Mouse (Mus musculus) right cerebral cortex, adult 2 months (tissue): Measurements from ENCODE around the gene Olfr549.

Experiments used
- DNase-seq, 2 experiments: peaks; one replicate each; pipeline ENCODE4 v3.0.0; 2021 to 2022; ENCODE audit warnings: low spot score in 2 of 2

Gene Olfr549

DNA sequence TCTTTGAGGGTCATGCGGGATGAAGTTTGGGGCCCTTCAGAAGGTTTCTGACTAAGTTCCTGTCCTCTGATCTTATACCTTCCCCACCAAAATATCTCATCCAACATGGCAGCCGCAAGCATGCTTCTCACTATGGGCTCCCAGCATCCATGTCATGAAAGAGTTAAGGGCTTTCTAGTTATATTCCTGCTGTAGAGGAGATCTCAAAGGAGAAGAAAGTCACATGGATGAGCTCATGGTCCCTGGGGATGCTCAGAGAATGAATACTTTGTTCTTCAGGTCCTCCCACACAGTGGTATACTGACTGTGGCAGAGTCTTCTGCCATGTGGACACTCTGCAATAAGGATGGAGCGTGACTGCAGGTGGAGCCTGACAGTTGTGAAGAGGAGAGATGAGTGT is at the start of gene Olfr549:
Gene Olfr549, plus strand, starts transcription at position 301 of the 400 bp plus-strand sequence.
- DNase-seq = no peak

DNA sequence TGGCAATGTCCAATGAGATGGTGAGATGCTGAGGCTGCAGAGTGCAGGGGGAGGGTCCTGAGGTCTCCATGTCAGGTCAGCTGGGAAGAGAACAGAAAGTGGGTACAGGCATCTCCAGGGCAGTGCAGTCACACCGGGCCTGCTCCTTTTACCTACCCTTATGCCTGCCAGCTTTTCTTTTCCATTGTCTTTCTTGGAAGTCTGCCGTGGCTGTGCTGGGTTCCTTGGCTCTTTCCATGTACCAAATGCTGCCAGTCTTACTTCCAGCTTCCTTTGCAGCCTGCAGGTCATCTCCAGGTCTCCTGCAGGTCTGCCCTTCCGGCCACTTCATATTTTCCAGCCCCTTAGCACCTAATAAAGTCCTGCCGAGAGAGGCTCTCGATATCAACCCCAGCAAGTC is 47.7 kb upstream of the Olfr549 start:
- DNase-seq = no peak

DNA sequence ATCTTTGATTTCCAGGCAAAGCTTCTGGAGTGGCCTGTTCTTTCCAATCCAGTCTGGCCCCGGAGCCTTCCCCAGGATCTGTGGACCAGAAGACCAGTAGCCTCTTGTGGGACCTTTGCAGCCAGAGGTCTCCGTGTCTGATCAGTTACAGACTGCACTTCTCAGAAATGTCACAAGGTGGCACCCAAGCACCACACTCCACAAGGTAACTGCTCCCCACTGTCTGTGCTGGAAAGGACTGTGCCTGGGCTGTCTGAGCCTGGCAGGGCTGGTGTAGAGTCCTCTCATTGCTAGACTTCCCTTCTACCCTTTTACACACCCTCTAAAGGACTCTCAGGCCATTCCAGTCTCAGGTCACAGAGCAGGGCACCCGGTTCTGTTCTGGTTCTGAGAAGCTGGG is 42.8 kb upstream of the Olfr549 start:
- DNase-seq = peak; percentile 83 to 86

DNA sequence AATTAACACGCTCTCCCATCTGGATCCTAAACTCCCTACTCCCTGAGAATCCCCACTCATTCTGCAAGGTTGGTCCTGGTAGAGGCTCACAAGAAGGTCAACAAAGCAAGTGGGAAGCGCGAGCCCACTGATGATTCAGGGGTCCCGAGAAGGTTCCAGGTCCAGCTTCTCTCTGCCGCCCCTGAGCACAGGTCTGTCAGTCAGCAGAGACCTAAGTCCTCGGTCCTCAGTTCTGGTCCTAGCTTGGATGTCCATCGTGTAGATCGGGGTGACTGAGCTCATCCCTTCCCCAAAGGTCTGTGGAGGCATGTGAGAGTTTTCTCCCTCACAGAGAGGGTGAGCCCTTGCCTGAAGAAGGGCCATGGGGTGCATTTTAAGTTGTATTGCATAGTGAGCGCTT is 41.6 kb upstream of the Olfr549 start:
- no peak for DNase-seq

DNA sequence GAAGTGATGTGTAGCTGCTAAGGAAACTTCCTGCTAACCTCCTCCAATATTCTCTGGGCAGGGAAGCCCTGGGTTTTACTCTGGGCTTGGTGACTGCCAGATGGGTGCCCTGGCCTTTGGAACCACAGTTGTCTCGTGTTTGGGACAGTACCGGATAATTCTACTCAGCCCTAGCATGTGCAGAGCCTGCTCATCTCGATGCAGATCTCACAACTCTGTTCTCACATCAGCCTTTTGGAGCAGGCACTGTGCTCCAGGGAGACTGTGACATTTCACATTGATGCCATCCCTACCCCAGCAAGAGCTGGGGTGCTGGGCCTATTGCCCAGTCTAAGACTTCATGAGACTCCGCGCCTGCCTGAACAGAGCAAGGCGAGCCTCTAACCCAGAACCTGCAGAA is 41.0 kb upstream of the Olfr549 start:
- DNase-seq = no peak

DNA sequence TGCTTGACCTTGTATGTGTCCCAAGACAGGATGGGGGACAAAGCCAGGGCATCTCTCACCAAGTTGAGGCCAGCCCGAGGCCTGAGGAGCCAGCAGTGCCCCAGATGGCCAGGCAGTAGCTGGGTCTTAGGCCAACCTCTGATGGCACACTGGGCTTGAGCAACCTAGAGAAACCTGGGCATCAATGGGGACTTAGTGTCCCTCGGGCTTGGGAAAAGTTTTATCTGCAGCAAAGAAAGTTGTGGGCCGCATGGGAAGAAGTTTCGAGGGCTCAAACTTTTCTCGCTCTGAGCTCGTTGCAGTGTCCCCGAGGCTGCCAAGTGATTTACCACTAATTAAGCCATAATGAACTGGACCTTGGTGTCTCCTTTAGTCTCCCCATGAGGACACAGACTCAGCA is 39.9 kb upstream of the Olfr549 start:
- DNase-seq = no peak

DNA sequence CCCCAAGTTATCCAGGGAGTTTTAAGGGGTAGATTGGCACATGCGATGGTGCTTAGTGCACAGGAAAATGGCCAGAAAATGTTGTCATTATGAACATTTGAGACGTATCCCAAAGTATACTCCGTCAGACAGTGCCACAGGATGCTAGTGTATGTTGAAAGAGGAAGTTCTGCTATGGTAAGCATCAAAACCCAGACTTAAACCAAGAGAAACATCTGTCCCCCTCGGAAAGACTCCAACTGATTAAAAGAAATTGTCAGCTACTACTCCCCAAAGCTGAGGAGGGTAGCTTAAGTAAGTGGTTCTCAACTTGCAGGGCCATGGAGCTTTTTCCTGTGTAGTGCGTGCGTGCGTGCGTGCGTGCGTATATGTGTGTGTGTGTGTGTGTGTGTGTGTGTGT is 37.7 kb upstream of the Olfr549 start:
- no peak for DNase-seq

DNA sequence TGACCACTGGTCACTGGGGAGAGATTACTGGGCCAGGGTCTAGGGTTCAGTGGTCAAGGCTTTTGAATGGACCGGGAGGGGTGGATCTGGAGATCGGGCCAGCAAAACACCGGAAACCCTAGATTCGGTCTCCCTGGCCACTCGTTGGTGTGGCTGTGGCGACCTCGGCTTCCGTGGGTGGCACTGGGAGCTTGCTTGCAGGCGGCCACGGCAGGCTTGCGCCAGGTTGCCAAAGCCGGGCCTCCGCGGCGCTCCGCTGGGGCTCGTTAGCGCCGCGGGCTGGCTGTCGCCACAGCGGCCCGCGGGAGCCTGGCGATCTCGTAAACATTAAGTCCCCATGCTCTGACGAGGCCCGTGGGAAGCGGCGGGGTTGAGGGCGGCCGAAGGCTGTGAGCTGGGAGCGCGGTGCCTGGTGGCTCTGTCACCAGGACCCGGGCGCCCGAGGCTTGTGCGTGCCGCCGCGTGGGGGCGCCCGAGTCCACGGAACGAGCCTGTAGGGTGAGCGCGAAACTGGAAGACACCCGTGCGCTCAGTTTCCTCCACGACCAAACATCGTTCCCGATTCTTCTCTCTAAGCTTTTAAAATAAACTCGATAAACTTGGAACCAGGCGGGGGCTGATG is 36.7 kb upstream of the Olfr549 start:
- peak; percentile 86 to 87 for DNase-seq

DNA sequence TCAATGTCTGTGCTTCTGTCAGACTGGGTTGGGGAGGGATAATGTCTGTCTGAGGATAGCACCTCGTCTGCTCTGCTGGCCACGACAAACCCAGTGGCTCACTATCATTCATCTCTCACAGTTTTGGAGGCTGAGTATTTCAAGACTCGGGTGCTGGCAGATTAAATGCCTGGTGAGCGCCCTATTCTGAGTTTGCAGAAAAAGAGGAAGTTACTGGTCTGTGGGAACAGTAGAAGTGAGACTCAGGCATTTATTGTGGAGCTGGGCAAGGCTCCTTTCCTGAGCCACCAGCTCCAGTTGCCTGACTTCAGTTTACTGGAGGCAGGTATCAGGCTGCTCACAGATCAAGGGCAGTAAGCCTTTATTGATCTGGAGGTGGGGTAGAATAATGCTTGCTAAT is 35.5 kb upstream of the Olfr549 start:
- DNase-seq = no peak

DNA sequence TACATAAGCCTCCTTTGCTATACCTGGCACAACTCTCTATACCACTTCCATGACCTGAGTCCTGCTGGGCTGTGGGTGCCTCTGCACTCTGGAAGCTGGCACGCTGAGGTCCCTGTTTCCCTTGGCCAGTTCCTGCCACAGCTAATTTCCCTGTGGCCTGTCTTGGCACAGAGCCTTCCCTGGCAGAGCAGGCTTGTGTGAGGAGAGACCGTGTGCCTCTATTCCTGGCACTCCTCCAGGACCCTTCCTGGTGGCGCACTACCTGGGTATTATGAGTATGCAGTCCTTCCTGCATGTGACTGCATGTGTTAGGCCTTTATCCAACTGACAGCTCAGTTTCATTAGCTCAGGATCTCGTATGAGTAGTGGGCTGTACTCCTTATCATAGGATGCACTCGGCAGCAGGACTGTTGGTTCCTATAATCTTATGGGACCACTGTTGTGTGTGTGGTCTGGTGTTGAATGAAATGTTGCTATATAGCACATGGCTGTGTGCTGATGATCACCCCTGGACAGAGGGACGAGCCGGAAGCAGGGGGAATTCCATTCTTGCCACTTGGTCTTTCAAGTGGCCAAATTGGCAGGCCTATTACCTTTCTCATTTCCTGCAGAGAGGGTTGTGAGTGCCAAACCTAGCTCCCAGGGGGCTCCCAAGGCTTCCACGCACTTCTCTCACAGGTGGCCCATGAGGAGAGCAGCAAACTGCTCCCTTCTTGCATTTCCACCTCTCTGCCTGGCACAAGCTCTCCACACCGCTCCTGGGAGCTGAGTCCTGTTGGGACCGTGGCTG is 33.2 kb upstream of the Olfr549 start:
- DNase-seq = no peak

DNA sequence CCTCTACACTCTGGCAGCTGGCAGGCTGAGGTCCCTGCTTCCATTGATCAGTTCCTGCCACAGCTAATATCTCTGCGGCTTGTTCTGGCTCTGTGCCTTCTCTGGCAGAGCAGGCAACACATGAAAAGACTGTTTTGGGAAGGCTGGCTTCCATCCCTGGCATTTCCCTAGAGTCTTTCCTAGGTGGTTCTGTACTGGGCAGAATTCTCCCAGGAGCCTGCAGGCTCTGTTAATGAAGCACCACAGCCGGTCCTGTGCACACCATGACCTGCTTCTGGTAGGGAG is 32.7 kb upstream of the Olfr549 start:
- no peak for DNase-seq

DNA sequence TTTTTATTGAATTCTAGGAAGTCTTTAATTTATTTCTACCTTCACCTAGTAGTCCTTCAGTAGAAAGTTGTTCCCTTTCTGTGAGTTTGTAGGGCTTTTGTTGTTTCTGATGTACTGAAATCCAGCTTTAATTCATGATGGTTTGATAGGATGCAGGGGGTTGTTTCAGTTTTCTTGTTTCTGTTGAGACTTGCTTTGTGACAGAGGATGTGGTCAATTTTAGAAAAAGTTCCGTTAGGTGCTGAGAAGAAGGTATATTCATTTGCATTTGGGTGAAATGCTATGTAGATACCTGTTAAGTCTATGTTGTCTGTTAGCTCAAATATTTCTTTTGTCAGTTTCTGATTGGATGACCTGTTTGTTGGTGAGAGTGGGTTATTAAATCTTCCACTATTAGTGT is 20.6 kb upstream of the Olfr549 start:
- no peak for DNase-seq

DNA sequence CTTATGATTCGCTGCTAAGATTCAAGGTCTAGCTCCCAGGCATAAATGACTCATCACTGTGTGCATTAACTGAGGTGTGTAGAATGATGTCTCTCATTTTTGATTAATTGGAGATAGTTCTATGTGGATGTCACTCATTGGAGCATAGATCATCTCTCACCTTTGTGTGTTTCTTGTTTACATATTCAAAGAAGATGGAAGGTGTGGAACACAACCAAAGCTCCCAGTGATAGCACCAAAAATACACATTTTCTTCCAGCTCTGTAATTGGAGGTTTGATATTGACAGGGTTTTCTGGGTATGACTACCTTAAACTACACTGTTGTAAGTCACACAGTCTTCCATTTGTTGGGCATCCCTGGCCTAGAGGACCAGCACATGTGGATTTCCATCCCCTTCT is 15.2 kb upstream of the Olfr549 start, which contains the start of gene Olfr547:
Gene Olfr547, plus strand, starts transcription at position 301 of the 400 bp plus-strand sequence.
- no peak for DNase-seq

DNA sequence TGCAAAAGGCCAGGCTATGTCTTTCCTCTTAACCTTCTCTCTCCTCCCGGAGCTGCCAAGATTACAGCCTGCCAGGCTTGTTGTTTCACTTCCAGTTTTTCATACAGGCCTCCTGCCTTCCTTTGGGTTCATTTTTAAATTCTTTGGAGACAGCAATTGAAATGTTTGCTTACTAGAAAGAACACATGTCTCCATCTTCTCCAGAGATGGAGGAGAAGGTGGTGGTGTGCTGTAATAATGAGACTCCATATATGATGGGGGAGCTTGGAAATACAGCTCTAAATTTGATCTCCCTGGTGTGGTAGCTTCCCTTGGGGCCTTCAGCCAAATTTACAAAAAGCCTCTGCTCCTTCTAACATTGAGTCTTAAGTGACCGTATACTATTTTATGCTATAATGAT is 9.1 kb upstream of the Olfr549 start, which contains the start of gene Olfr548-ps1:
Gene Olfr548-ps1, plus strand, starts transcription at position 301 of the 400 bp plus-strand sequence.
- DNase-seq = no peak

DNA sequence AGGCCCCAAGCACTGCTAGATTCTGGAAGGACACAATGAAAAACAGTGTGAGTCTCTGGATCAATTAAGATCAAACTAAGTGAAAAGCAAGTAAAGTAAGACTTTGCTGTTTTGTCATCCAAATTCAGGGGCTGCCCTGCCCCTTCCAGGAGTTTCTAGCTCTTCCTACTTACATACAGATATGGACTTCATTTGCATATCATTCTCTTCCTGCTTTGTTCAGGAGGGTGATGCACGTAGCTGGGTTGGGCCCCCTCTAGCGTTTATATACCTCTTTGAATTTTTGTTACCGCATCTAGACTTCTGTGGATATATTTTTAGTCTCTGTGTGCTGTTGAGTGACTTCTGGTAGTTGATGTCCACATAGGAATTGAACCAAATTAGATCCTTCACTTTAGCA is 8.4 kb upstream of the Olfr549 start:
- DNase-seq = no peak

DNA sequence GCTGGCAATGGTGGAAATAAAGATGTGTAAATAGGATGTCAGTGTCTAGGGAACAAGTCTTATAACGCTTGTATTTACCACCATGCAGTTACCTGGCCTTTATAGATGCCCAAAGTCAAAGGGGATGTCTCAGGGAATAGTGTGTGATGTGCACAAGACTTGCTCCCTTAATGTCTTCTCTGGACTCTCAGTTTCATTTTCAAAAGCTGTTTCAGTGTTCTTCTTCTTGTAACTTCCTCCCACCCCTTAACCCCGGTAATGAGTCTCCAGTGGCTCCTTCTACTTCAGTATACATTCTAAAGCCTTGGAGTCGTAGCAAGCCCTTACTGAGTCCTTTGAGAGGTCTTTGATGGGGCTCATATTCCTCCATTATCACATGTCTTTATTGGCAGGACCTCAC is 3.6 kb downstream of the Olfr549 start:
- DNase-seq = no peak

DNA sequence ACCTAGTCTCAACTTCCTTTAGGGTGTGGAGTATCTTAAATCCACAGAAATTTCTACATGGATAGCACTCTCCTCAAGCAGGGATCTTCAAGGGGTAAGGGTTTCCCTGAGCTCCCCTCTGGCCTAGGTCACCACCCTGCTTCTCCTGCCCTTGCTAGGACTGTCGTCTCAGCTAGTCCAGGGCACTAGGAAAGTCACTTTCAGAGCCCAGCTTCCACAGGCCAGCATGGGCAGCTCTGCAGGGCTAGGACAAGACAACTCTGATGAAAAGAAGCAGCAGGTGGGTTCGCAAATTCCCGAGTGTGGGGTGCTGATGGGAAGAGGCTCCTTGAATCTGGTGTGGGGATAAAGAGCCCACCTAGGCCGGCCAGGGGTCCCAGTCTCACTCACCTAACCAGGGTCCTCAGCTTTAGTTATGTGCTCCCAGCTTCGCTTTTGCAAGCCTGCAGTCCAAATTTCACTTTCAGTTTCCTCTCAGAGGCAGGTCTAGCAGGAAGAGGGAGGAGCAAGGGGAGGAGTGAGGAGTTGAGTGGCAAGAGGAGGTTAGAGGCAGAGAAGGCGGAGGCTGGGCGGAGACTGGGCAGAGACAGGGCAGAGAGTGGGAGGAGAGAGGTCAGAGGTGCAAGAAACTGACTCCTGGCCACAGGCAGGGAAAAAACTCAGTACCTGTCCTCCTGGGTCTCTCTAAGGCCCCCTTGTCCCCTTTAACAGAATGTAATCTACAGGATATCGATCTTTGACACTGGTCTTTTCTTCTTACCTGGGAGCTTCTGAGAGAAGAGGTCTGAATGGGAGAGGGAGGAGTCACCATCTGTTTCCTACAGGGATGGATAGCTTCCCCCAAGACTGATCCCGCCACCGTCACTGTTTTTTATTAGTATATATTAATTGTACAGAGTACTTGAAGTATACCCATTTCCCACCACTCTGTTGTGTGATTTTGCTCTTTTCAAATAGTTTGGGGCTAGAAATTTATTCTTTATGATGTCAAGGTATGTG is 15.6 kb downstream of the Olfr549 start, which contains the start of gene Trim21:
Gene Trim21, minus strand, starts transcription at position 488 of the 999 bp plus-strand sequence.
- DNase-seq = peak; percentile 49 to 52

DNA sequence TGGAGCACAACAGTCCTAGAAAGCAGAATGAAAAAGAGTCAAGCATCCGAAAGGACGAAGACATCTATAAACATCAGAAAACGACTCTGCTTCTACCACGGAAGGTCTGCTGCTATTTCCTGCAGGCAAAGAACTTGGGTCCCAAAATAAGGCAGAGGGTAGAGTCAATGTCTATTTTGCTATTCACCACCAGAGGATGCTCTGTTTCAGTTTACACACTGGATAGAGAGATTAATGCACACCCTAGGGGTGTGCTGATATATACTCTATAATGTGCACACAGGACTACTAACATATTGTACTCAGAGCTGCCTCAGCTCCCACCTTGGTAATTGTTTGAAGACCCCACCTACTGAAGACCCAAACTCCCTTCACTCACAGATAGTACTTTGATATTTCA is 16.5 kb downstream of the Olfr549 start:
- no peak for DNase-seq

DNA sequence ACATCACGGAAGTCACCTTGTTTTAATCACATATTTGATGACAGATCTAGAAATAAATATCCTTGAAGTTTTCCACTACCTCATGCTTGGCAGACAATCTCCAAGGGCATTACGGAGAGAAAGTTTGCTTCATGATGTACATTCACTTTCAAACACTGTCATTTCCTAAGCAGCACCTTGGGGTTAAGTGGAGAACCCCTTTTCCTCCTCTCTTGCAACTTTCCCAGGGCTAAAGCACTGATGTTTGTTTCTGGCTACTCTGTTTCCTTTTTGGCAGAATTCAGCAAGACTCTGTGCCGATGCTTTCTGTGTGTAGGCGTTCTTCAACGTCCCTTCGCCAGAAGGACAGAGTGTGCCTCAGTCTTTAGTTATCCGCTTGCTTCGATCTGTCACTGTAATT is 21.5 kb downstream of the Olfr549 start, which contains the start of gene Olfr550:
Gene Olfr550, plus strand, starts transcription at position 301 of the 400 bp plus-strand sequence.
- DNase-seq = peak in 1 of 2 experiments; percentile 9

DNA sequence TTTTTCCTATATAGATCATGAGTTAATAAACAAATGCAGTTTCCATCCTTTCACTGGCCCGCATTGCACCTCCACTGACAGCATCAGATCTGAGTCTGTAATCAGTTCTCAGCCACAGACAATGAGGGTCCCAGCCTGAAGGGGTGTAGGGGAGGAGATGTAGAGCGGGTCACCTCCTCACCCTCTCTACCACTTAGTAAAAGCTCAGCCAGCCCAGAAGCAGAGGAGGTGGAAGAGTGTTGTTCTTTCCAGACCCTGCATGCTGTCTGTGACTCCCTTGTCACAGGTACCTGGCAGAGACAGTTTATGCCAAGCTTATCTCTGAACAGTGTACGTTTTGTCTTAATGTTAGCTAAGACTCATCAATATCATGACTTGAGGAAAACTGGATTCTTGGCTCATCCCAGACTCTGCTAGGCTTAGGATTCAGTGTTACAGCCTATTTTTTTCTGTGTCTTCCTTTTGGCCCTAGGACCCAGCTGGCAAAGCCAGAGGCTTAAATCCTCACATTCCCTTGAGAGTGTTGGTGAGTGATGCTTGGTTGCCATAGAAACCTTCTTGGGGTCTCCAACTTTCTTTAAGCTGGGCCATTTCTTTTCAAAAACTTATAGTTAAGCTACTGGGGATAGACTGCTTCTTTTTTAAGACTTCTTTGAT is 23.6 kb downstream of the Olfr549 start:
- DNase-seq = no peak

DNA sequence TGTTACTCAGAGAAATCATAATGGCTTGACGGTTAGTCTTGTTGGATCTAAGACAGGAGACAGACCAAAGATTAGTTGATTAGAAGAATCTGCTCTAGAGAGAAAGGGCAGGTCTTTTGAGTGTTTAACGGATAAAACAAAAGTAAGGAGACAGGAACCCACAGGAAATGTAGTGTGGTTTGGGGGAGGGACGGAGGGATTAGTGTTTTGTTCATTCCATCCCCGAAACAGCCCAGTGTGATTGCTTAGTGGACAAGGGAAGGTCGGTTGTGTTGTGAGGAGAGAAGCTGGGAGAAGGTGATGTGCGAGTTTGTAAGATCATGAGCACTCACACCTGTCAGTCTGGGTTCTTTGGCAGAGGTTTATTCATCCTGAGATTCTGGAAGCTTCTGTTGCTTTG is 26.3 kb downstream of the Olfr549 start:
- no peak for DNase-seq

DNA sequence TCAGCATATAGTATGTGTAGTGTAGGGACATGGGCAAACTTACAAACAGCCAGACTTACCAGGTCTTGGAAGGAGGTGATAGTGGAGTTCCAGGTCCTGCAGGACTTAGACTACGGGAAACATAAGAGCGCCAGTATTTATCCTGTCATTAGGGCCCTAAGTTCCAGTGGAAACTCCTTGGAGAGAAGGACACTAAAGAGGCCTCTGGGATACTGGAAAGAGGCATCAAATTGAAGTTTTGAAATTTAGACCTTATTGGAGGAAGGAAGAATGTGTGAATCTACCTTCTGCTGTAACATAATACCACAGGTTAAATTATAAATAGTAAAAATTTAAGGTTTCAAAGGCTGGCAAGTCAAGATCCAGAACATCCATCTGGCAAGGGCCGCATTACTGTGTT is 42.1 kb downstream of the Olfr549 start, which contains the start of gene Olfr551:
Gene Olfr551, minus strand, starts transcription at position 101 of the 400 bp plus-strand sequence.
- no peak for DNase-seq
